Mouse (Mus musculus) small intestine, adult 2 months (tissue): ENCODE measurements around the gene Med21. TPM values are rescaled to one million over a fixed set of nuclear protein-coding genes. Genes with fewer than 3 reads are reported as not detected.

ENCODE experiments used
- H3K27ac ChIP-seq: fragments of 200-500 bp; 2 replicates; pipeline ENCODE4 v1.5.1; 2012; ENCODE audit warnings: low read depth, low read length, control low read depth, inconsistent platforms; ENCODE audit not compliant: insufficient read depth
- H3K27me3 ChIP-seq: fragments of 200-500 bp; 2 replicates; pipeline ENCODE4 v1.6.1; 2012; ENCODE audit warnings: mild to moderate bottlenecking, moderate library complexity, low read length, inconsistent platforms; ENCODE audit not compliant: control insufficient read depth, insufficient read depth
- H3K36me3 ChIP-seq: fragments of 200-500 bp; 2 replicates; pipeline ENCODE4 v1.6.1; 2012; ENCODE audit warnings: mild to moderate bottlenecking, low read length, control low read depth, inconsistent platforms; ENCODE audit not compliant: control insufficient read depth, insufficient read depth
- H3K4me1 ChIP-seq: fragments of 200-500 bp; 2 replicates; pipeline ENCODE4 v1.6.1; 2012; ENCODE audit warnings: low read length, inconsistent platforms, mixed read lengths; ENCODE audit not compliant: control insufficient read depth, insufficient read depth, insufficient read length
- H3K4me3 ChIP-seq: fragments of 200-500 bp; 2 replicates; pipeline ENCODE4 v1.5.1; 2012; ENCODE audit warnings: low read depth, mild to moderate bottlenecking, control low read depth, inconsistent platforms, low read length, moderate library complexity
- CTCF ChIP-seq: fragments of 200-500 bp; IDR thresholded peaks from 2 replicates; pipeline ENCODE4 v1.5.1; 2012; ENCODE audit warnings: low read depth, mild to moderate bottlenecking, control low read depth, inconsistent platforms, low read length, moderate library complexity, mixed read lengths; ENCODE audit not compliant: insufficient replicate concordance, insufficient read length; ENCODE audit errors: extremely low read depth
- POLR2A ChIP-seq: fragments of 200-500 bp; IDR thresholded peaks from 2 replicates; pipeline ENCODE4 v1.6.1; 2012; ENCODE audit warnings: low read depth, mild to moderate bottlenecking, control low read depth, inconsistent platforms, low read length, moderate library complexity
- WGBS: fragments of 180-500 bp; shearing (Covaris S2); methylation state at CpG from one replicate; pipeline ENCODE4 v1.1.7; 2018; 5-methylcytosine and 5-hydroxymethylcytosine counted together
- polyA plus RNA-seq: library from polyadenylated mRNA; depleted of rRNA; stranded (reverse); fragments of >200 nt; gene quantifications from 2 replicates; pipeline ENCODE4 v1.2.3, GENCODE M21; 2012

Med21 gene
- polyA plus RNA-seq, 1 experiment: 6.9 TPM

- H3K27me3 ChIP-seq: no peaks in the 10 kb centered on the region
- 91% methylated on average over 9 of the region's 9 CpGs for WGBS
- H3K27ac ChIP-seq: no peak overlapping the region
- no peak overlapping the region for H3K4me3 ChIP-seq
- H3K4me1 ChIP-seq: peaks cover 10% of the 10 kb centered on the region; the same call in 1 of the 2 replicates
- no peak for TF ChIP-seq CTCF
- no peak for TF ChIP-seq POLR2A
- H3K36me3 ChIP-seq: no peaks in the 10 kb centered on the region
Measured at GRCm38 (mm10) chr6:146632403-146632802, 9.9 kb upstream of the Med21 start.

- 65% methylated on average over 8 of the region's 8 CpGs for WGBS
- H3K36me3 ChIP-seq: no peaks in the 10 kb centered on the region
- no peak overlapping the region for H3K4me3 ChIP-seq
- no peaks in the 10 kb centered on the region for H3K27me3 ChIP-seq
- H3K4me1 ChIP-seq: peaks cover 10% of the 10 kb centered on the region; the same call in 1 of the 2 replicates
- TF ChIP-seq POLR2A (no peak), CTCF (no peak)
- H3K27ac ChIP-seq: no peak overlapping the region
Measured at GRCm38 (mm10) chr6:146633097-146633496, 9.2 kb upstream of the Med21 start.

- WGBS: 13% methylated on average over 14 of the region's 14 CpGs
Measured at GRCm38 (mm10) chr6:146633629-146634014, 8.7 kb upstream of the Med21 start.

GRCm38 (mm10) chr6:146634015-146634722, 8.2 kb upstream of the Med21 start:
- WGBS: under 1% methylated on average over 82 of the region's 82 CpGs
- Histone ChIP-seq H3K27me3 (no peaks in the 10 kb centered on the region), H3K27ac (peak overlapping the region; percentile 23), H3K4me1 (peaks cover 10% of the 10 kb centered on the region; the same call in 1 of the 2 replicates), H3K36me3 (no peaks in the 10 kb centered on the region), H3K4me3 (peak overlapping the region; percentile 81)
- TF ChIP-seq POLR2A (peak; percentile 1), CTCF (no peak)

More at GRCm38 (mm10) chr6:146633629-146634014, 8.7 kb upstream of the Med21 start:
- Histone ChIP-seq H3K27me3 (no peaks in the 10 kb centered on the region), H3K4me3 (peak overlapping the region; percentile 81), H3K27ac (peak overlapping the region; percentile 23), H3K4me1 (peaks cover 10% of the 10 kb centered on the region; the same call in 1 of the 2 replicates), H3K36me3 (no peaks in the 10 kb centered on the region)
- no peak for TF ChIP-seq CTCF
- TF ChIP-seq POLR2A: 0 out of 2 replicates have a peak, but pooled peaks have one; percentile 9

GRCm38 (mm10) chr6:146634759-146635606, 7.4 kb upstream of the Med21 start:
- H3K4me3 ChIP-seq: peak overlapping the region; percentile 81
- WGBS: 68% methylated on average over 4 of the region's 4 CpGs
- no peaks in the 10 kb centered on the region for H3K27me3 ChIP-seq
- H3K36me3 ChIP-seq: no peaks in the 10 kb centered on the region
- H3K4me1 ChIP-seq: peaks cover 10% of the 10 kb centered on the region; the same call in 1 of the 2 replicates
- TF ChIP-seq CTCF: no peak
- TF ChIP-seq POLR2A: no peak
- H3K27ac ChIP-seq: no peak overlapping the region; the same call in 1 of the 2 replicates

GRCm38 (mm10) chr6:146636482-146636881, 5.9 kb upstream of the Med21 start:
- Histone ChIP-seq H3K36me3 (no peaks in the 10 kb centered on the region), H3K4me3 (no peak overlapping the region), H3K27ac (no peak overlapping the region), H3K27me3 (no peaks in the 10 kb centered on the region), H3K4me1 (peaks cover 10% of the 10 kb centered on the region; the same call in 1 of the 2 replicates)
- 85% methylated on average over 5 of the region's 5 CpGs for WGBS
- TF ChIP-seq POLR2A (no peak), CTCF (no peak)
